Mouse (Mus musculus) embryonic facial prominence, embryonic 15.5 days (tissue): Measurements from ENCODE around the gene Ric8b. TPM values are rescaled to one million over a fixed set of nuclear protein-coding genes. Genes with fewer than 3 reads are reported as not detected.

Experiments
- ATAC-seq: fragments of 200-750 bp; cut with Nextera tagmentation; 2 replicates; pipeline ENCODE4 v1.8.0; 2017; ENCODE audit warnings: low read depth, moderate TSS enrichment; ENCODE audit not compliant: insufficient number of reproducible peaks, low FRiP score, low TSS enrichment
- H3K27ac ChIP-seq: fragments of 300-500 bp; sonication (generic); replicated peaks from 2 replicates; pipeline ENCODE4 v1.5.1; 2015; ENCODE audit warnings: mild to moderate bottlenecking, inconsistent platforms
- H3K27me3 ChIP-seq: fragments of 300-500 bp; sonication (generic); 2 replicates; pipeline ENCODE4 v1.6.1; 2015; ENCODE audit warnings: inconsistent platforms
- H3K36me3 ChIP-seq: fragments of 300-500 bp; sonication (generic); 2 replicates; pipeline ENCODE4 v1.6.1; 2015; ENCODE audit warnings: mild to moderate bottlenecking, inconsistent platforms
- H3K4me1 ChIP-seq: fragments of 300-500 bp; sonication (generic); 2 replicates; pipeline ENCODE4 v1.6.1; 2015; ENCODE audit warnings: inconsistent platforms
- H3K4me2 ChIP-seq: fragments of 300-500 bp; sonication (generic); replicated peaks from 2 replicates; pipeline ENCODE4 v1.6.1; 2015; ENCODE audit warnings: mild to moderate bottlenecking, inconsistent platforms
- H3K4me3 ChIP-seq: fragments of 300-500 bp; sonication (generic); replicated peaks from 2 replicates; pipeline ENCODE4 v1.5.1; 2015; ENCODE audit warnings: mild to moderate bottlenecking, inconsistent platforms
- H3K9ac ChIP-seq: fragments of 300-500 bp; sonication (generic); 2 replicates; pipeline ENCODE4 v1.6.1; 2015; ENCODE audit warnings: inconsistent platforms
- H3K9me3 ChIP-seq: fragments of 300-500 bp; sonication (generic); replicated peaks from 2 replicates; pipeline ENCODE4 v1.6.1; 2016; ENCODE audit warnings: inconsistent platforms
- WGBS: fragments of 180-500 bp; shearing (Covaris S2); methylation state at CpG from one replicate; pipeline ENCODE4 v1.1.7; 2015; 5-methylcytosine and 5-hydroxymethylcytosine counted together
- polyA plus RNA-seq: library from polyadenylated mRNA; unstranded; fragments of >200 nt; fragmentation: Nextera tagmentation; extraction: Ambion mirVana; gene quantifications from 2 replicates; pipeline ENCODE4 v1.2.1, GENCODE M21; 2015

The Ric8b gene
- polyA plus RNA-seq, 1 experiment from 2014 or later, result 21.3 TPM

DNA sequence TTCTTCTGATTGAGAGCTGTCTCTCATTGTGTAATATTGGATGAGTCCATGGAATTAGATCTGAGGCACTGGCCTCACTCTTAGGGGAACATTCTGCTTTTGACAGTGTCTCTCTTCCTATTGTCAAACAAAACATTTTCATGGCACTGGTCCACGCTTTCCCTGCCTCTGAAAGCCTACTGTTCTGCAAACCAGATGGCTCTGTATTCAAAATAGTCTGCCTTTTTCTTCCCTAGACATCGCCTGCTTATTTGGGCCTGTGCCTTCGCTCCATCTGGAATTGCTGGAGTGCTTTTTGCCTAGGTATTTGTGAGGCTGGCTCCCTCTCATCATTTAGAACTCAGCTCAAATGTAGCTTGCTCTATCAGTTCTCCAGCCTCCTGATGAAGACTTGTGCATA, 46.3 kb downstream of the Ric8b start:
- Histone ChIP-seq H3K9me3 (no peaks in the 10 kb centered on the region), H3K4me3 (no peak overlapping the region), H3K4me2 (no peak overlapping the region), H3K9ac (no peak overlapping the region), H3K27ac (no peak overlapping the region), H3K4me1 (0 out of 2 replicates have a peak, but pooled peaks cover 3% of the 10 kb centered on the region), H3K36me3 (0 out of 2 replicates have a peak, but pooled peaks cover 7% of the 10 kb centered on the region), H3K27me3 (no peaks in the 10 kb centered on the region)
- ATAC-seq, result 0 out of 2 replicates have a peak, but pooled peaks have one; percentile 34
- WGBS, result 54% methylated on average over 3 of the region's 3 CpGs

DNA sequence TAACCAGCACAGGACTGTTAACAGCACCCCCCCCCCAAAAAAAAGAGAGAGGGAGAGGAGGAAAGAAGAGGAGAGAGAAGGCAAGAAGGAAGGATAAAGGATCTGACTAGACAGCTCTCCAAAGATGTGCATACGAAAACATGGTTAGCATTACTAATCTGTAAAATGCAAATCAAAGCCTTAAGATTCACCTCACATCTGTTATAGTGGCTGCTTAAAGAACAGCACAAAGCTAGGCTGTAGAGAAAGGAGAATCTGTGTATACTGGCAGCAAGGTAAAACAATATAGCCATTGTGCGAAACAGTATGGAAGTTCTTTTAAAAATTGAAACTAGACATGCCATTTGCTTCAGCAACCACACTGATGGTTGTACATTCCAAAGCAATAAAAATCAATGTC, 49.1 kb downstream of the Ric8b start:
- H3K9ac ChIP-seq, result no peak overlapping the region
- H3K4me2 ChIP-seq, result no peak overlapping the region
- no peak overlapping the region for H3K27ac ChIP-seq
- H3K4me3 ChIP-seq, result no peak overlapping the region
- peaks cover 16% of the 10 kb centered on the region for H3K36me3 ChIP-seq
- H3K9me3 ChIP-seq, result no peaks in the 10 kb centered on the region
- H3K4me1 ChIP-seq, result 0 out of 2 replicates have a peak, but pooled peaks cover 3% of the 10 kb centered on the region
- WGBS, result 75% methylated on average over 2 of the region's 2 CpGs
- no peaks in the 10 kb centered on the region for H3K27me3 ChIP-seq
- no peak for ATAC-seq

DNA sequence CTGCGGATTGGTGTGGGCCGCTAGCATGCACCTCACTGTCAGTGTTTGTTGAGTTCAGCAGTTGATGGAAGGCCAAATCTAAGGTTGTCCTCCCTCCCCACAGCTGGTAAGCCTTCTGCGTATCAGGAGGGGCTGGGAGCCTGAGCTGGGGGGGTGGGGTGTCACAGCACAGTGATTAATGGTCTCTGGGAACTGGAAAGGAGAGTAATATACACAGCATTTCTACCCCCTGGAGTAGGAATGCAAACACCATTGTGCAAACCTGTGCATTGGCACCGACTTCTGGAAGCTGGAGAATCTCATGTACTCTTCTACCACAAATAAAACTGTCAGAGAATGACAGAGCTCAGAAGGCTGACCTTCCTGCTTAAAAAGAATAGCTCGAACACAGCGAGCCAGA, 50.2 kb downstream of the Ric8b start:
- no peak for ATAC-seq
- Histone ChIP-seq H3K4me1 (0 out of 2 replicates have a peak, but pooled peaks cover 3% of the 10 kb centered on the region), H3K4me2 (no peak overlapping the region), H3K27ac (no peak overlapping the region), H3K9ac (no peak overlapping the region), H3K36me3 (peaks cover 21% of the 10 kb centered on the region), H3K27me3 (no peaks in the 10 kb centered on the region), H3K9me3 (no peaks in the 10 kb centered on the region), H3K4me3 (no peak overlapping the region)
- 68% methylated on average over 6 of the region's 6 CpGs for WGBS

DNA sequence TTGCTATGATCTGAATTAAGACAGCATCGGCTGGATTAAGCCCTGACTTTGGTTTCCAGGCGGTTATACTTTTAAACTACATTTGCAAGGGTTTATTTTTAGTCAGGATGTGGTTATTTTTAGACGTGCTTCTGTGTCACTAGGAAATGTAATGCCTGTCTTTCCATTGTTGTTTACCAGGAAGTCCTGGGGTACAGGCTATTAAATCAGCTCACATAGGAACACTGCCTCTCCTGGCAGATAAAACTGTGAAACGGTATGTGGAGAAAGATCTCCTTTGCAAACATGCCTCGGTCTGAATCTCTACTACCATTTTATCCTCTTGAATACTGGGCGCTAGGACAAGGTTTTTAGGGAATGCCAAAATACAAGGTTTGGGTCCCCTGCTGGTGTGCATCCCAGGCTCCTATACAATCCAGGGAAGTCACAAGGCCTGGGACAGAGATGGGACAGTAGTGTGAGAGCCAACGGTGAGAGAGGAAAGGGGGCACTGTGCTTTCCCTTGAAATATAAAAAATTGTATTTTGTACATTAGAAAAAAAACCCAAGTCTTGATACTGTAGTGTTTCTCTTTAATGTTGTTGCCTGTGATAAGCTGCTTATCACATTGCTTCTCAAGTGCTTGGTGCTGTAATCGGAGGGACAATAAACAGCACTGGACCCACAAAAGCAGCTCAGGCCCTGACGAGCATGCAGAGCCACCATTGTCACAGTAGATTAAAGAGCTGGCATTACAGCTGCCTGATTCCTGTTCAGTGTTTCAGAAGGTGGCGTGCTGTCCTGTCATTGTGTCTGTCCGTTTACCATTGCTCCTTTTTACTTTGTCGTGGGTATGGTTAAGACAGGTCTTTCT, 51.7 kb downstream of the Ric8b start:
- no peak overlapping the region for H3K4me2 ChIP-seq
- no peak for ATAC-seq
- H3K36me3 ChIP-seq, result peaks cover 30% of the 10 kb centered on the region
- H3K4me3 ChIP-seq, result no peak overlapping the region
- H3K9ac ChIP-seq, result no peak overlapping the region
- H3K4me1 ChIP-seq, result no peaks in the 10 kb centered on the region
- no peaks in the 10 kb centered on the region for H3K27me3 ChIP-seq
- WGBS, result 56% methylated on average over 12 of the region's 12 CpGs
- H3K27ac ChIP-seq, result no peak overlapping the region; the same call in 1 of the 2 replicates
- no peaks in the 10 kb centered on the region for H3K9me3 ChIP-seq

DNA sequence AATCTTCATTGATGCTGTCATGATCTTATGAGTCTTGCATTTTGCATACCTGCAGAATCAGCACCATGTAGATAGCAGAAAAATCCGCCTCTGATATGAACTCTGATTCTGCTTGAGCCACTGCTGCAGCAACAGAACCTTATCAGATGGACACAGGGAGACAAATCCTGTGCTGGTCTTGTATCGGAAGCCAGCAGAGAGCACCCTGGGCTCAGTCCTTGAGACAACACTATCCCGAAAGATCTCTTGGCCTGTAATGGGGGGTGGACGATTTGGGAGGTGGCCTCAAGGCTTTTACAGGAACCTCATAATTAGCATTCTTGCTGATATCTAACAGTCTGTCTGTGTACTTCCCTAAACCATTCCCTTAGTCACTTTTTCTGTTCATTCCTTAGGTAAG, 57.8 kb downstream of the Ric8b start:
- 78% methylated on average over 4 of the region's 4 CpGs for WGBS
- ATAC-seq, result no peak

DNA sequence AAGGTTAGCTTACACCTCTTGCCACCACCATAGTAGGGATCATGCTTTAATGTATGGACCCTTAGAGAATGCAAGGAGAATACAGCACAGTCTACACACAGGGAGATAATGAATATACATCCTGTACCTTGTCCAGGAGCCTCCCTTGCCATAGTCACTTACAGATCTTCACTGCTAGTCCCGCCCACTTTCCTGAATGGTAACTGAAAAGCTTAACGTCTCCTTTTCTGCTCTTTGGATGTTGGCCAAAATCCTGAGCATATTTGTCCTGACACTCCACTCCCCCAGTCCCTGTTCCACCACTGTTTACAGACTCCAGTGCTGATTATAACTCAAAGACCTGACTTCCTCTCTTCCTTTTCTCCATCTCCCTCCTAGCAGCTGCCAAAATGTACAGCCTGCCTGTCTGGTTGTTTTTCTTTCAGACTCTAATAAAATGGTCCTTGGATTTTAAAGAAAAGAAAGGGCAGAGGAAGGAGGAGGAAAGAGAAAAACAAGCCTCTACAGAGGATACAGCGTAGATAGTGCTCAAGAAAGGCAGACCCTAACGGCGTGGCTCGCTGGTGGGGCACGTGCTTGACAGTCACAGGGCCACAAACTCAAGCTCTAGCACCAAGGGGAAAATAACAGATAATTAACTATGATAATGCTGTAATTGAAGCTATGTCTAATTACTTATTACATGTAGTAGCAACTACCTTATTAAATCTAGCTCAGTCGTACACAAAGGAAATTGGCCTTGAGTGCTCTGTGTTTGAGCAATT, 59.4 kb downstream of the Ric8b start:
- no peak overlapping the region for H3K4me2 ChIP-seq
- no peak overlapping the region for H3K9ac ChIP-seq
- no peaks in the 10 kb centered on the region for H3K9me3 ChIP-seq
- peaks cover 49% of the 10 kb centered on the region for H3K36me3 ChIP-seq
- H3K27me3 ChIP-seq, result no peaks in the 10 kb centered on the region
- no peak overlapping the region for H3K4me3 ChIP-seq
- H3K27ac ChIP-seq, result no peak overlapping the region
- no peak for ATAC-seq
- H3K4me1 ChIP-seq, result 0 out of 2 replicates have a peak, but pooled peaks cover 3% of the 10 kb centered on the region
- 68% methylated on average over 8 of the region's 8 CpGs for WGBS

More for the DNA sequence above, 57.8 kb downstream of the Ric8b start:
- no peak overlapping the region for H3K27ac ChIP-seq
- H3K9me3 ChIP-seq, result no peaks in the 10 kb centered on the region
- no peak overlapping the region for H3K4me3 ChIP-seq
- no peaks in the 10 kb centered on the region for H3K27me3 ChIP-seq
- H3K4me2 ChIP-seq, result no peak overlapping the region
- H3K36me3 ChIP-seq, result peaks cover 48% of the 10 kb centered on the region
- 0 out of 2 replicates have a peak, but pooled peaks cover 3% of the 10 kb centered on the region for H3K4me1 ChIP-seq
- no peak overlapping the region for H3K9ac ChIP-seq

DNA sequence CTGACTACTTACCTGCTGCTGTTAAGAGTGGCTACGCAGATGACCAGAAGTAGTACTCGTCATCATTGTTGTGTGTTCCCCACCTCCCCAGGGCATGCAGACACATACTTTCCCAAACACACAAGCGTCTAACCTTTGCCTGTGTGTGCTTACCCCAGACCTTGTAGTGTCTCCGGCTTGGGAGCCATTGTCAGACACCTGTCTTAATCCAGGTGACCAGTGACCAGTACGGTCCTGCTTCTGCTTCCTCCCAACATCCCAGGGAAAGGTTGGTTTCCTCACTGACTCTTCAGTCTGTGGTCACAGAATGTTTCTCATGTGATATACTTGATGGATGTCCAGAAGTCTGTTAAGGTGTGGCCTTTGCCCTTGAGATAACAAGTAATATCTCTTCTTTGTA, 62.9 kb downstream of the Ric8b start:
- Histone ChIP-seq H3K9me3 (no peaks in the 10 kb centered on the region), H3K27me3 (no peaks in the 10 kb centered on the region), H3K36me3 (peaks cover 35% of the 10 kb centered on the region), H3K4me3 (no peak overlapping the region), H3K27ac (no peak overlapping the region), H3K4me2 (no peak overlapping the region), H3K9ac (no peak overlapping the region), H3K4me1 (0 out of 2 replicates have a peak, but pooled peaks cover 6% of the 10 kb centered on the region)
- ATAC-seq, result no peak
- 90% methylated on average over 5 of the region's 5 CpGs for WGBS

DNA sequence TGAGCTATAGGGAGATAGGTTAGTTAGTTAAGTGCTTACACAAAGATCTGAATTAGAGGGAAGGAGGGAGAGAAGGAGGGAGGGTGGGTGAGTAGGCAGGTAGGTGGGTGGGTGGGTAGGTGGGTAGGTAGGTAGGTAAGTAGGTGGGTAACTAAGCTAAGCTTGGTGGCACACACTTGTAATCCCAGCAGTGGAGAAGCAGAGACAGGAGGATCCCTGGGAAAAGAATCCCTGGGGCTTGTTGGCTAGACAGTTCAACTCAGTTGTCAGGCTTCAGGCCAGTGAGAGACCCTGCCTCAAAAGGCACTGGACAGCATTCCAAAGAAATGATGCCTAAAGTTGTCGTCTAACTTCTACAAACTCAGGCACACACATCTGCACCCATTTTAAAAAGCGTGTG, 64.0 kb downstream of the Ric8b start:
- H3K4me3 ChIP-seq, result no peak overlapping the region
- ATAC-seq, result no peak
- H3K4me1 ChIP-seq, result 0 out of 2 replicates have a peak, but pooled peaks cover 3% of the 10 kb centered on the region
- H3K36me3 ChIP-seq, result peaks cover 34% of the 10 kb centered on the region
- 89% methylated on average over 2 of the region's 2 CpGs for WGBS
- H3K9ac ChIP-seq, result no peak overlapping the region
- no peaks in the 10 kb centered on the region for H3K27me3 ChIP-seq
- H3K9me3 ChIP-seq, result no peaks in the 10 kb centered on the region
- H3K27ac ChIP-seq, result no peak overlapping the region
- H3K4me2 ChIP-seq, result no peak overlapping the region

DNA sequence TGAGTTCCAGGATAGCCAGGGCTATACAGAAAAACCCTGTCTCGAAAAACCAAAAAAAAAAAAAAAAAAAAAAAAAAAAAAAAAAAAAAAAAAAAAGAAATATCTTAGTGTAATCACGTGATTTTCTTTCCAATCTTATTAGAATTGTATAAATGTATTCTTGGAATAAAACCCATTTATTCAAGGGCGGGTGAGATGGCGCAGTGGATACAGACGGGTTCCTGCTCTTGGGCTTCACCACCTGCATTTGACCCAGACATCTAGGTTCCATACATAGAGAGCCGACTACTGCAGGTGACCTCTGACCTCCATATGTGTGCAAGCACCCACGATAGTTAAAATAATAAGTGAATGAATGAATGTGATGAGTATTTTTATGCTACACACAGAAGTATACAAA, 65.3 kb downstream of the Ric8b start:
- no peaks in the 10 kb centered on the region for H3K27me3 ChIP-seq
- 0 out of 2 replicates have a peak, but pooled peaks cover 3% of the 10 kb centered on the region for H3K4me1 ChIP-seq
- H3K36me3 ChIP-seq, result peaks cover 34% of the 10 kb centered on the region

DNA sequence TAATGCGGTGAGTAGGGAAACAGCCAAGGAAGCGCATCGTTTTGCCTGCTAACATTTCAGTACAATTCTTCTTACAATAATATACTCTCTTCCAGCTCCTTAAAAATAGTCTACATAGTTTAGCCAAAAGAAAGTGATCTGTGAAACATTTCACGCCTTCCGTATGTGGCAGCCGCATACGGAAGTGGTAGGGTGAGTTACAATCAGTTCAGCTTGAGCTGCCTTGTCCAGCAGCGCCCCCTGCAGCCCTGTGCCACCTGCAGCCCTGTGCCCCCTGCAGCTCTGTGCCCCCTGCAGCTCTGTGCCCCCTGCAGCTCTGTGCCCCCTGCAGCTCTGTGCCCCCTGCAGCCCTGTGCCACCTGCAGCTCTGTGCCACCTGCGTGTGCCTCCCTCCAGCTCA, 68.5 kb downstream of the Ric8b start:
- peaks cover 29% of the 10 kb centered on the region for H3K36me3 ChIP-seq
- no peak for ATAC-seq
- 62% methylated on average over 9 of the region's 9 CpGs for WGBS
- H3K4me3 ChIP-seq, result no peak overlapping the region
- no peak overlapping the region for H3K4me2 ChIP-seq
- 0 out of 2 replicates have a peak, but pooled peaks cover 3% of the 10 kb centered on the region for H3K4me1 ChIP-seq
- no peaks in the 10 kb centered on the region for H3K9me3 ChIP-seq
- no peak overlapping the region for H3K27ac ChIP-seq
- H3K27me3 ChIP-seq, result no peaks in the 10 kb centered on the region
- H3K9ac ChIP-seq, result no peak overlapping the region

More for the DNA sequence above, 65.3 kb downstream of the Ric8b start:
- Histone ChIP-seq H3K9me3 (no peaks in the 10 kb centered on the region), H3K27ac (no peak overlapping the region), H3K4me2 (no peak overlapping the region), H3K9ac (no peak overlapping the region), H3K4me3 (no peak overlapping the region)
- 77% methylated on average over 7 of the region's 7 CpGs for WGBS
- no peak for ATAC-seq

DNA sequence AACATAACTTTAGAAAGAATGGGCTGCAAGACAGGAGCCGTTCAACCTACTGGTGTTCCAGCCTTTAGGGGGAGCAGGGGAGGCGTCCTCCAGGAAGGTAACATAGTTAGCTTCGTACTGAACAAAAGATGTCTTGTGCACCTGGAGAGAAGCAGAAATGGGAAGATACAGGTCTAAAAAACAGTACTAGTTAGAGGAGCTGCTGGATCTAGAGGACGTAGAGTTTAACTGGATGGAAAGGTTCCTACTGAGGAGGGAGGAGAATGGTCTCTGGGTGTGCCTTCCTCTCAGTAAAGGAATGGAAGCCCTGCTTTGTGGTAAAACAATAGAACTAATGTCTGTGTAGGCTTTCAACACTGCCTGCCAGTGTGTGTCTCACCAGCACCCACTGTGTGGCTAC, 70.2 kb downstream of the Ric8b start:
- peaks cover 26% of the 10 kb centered on the region for H3K36me3 ChIP-seq

More for the DNA sequence above, 70.2 kb downstream of the Ric8b start:
- no peak overlapping the region for H3K27ac ChIP-seq
- H3K9me3 ChIP-seq, result no peaks in the 10 kb centered on the region
- H3K4me3 ChIP-seq, result no peak overlapping the region
- no peaks in the 10 kb centered on the region for H3K27me3 ChIP-seq
- H3K4me2 ChIP-seq, result no peak overlapping the region
- no peak for ATAC-seq
- 0 out of 2 replicates have a peak, but pooled peaks cover 3% of the 10 kb centered on the region for H3K4me1 ChIP-seq
- no peak overlapping the region for H3K9ac ChIP-seq
- 77% methylated on average over 4 of the region's 4 CpGs for WGBS
